Mouse (Mus musculus) layer of hippocampus, postnatal 36 days (tissue): Measurements from ENCODE around the gene Dtd1. TPM values are rescaled to one million over a fixed set of nuclear protein-coding genes. Genes with fewer than 3 reads are reported as not detected.

ENCODE experiments used
- DNase-seq, 2 experiments: peaks; one replicate each; pipeline ENCODE4 v3.0.0; 2022
- total RNA-seq, 2 experiments: library from RNA; stranded (reverse); gene quantifications; 2 replicates each; pipeline ENCODE4 v1.2.3; 2021

The Dtd1 gene
- total RNA-seq, 2 experiments from 2014 or later = 63.7 to 66.2 TPM

GRCm38 (mm10) chr2:144641991-144642390 is 42.3 kb downstream of the Dtd1 start:
- no peak for DNase-seq

- no peak for DNase-seq
Measured at GRCm38 (mm10) chr2:144646360-144646759, 46.7 kb downstream of the Dtd1 start.

DNA sequence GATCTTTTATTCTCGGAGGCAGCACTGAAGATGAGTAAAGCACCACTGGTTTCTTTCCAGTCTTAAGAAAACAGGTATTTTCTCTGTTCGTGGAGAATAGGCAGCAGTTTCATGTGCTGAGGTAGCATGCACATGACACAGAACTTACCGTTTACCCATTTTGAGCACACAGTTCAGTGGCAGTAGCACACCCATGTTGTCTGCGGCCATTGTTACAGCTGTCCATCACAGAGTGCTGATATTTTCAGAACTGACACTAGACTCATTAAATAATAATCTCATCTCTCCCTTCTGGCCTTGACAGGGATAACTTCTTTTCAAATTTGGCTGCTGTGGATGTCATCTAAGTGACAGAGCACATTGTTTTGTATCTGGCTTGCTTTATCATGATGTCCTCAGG is 47.5 kb downstream of the Dtd1 start:
- DNase-seq = no peak

GRCm38 (mm10) chr2:144649960-144650359 is 50.3 kb downstream of the Dtd1 start:
- no peak for DNase-seq

DNA sequence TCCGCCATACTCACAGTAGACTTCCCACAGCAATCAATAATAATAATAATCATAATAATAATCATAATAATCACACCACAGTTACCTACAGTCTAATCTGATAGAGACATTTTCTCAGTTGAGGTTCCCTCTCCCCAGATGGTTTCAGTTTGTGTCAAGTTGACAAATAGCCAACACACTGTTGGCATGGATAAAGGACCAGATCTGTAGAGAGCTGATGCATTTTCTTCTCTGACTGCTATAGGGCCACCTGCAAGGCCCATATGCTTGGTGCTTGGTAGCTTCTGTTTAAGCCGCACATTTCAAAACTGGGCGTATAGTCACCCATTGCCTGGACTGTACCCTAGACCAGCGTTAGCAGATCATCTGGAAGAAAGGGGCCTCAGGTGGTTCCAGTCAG is 53.1 kb downstream of the Dtd1 start:
- DNase-seq = no peak

GRCm38 (mm10) chr2:144655307-144655706 is 55.6 kb downstream of the Dtd1 start:
- DNase-seq = no peak

DNA sequence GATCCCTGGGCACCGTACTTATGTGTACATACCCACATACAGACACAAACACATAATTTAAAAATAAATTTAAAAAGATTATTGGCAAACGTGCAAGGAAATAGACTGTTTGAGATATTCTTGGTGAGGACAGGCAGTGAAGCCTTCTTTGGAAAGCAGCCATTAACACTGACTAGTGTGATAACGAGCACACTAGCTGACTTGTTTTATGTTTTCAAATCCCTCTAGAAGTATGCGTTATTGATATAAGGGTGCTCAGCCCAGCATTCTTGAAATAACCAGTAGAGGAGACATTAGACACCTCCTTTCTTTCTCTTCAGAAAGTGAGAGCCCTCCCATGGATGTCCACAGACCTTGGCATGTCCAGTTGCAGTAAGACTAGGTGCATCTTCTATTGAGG is 68.8 kb downstream of the Dtd1 start:
- DNase-seq = no peak

- no peak for DNase-seq
Measured at GRCm38 (mm10) chr2:144670289-144670930, 70.7 kb downstream of the Dtd1 start.

GRCm38 (mm10) chr2:144672397-144672796 is 72.7 kb downstream of the Dtd1 start:
- DNase-seq = no peak

DNA sequence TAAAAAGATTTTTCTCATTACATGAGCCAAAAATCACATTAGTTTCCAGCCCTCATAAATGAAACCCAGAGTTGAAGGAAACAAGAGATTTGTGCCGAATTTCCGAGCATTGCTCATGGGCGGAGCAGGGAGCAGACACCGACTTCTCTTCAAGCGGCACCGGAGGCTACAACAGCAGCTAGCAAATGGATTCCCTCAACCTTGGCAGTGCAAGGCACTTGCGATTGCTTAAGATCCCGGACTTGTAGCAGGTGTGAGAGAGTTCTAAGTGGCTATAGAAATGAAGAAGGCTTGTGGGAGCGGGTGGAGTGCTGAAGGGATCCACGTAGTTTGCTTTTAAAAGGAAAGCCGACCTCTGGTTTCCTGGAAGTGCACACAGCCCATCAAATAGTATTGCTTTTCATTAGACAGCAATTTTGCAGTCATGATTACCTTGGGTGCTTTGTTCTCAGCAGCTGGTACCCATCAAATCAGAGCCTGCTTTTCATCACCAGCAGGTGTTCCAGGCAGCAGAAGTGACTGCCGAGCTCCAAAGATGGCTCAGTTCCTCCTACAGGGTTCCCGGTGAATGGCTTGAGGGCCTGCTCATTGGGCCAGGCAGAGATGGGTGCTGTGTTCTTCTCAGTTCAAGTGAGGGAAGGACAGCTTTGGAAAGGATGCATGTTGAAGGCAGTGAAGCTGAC is 77.0 kb downstream of the Dtd1 start:
- DNase-seq = no peak

GRCm38 (mm10) chr2:144677229-144677571 is 77.5 kb downstream of the Dtd1 start:
- DNase-seq = no peak

GRCm38 (mm10) chr2:144678779-144679178 is 79.1 kb downstream of the Dtd1 start:
- DNase-seq = no peak

GRCm38 (mm10) chr2:144679394-144679793 is 79.7 kb downstream of the Dtd1 start:
- DNase-seq = no peak

- no peak for DNase-seq
Measured at GRCm38 (mm10) chr2:144692219-144692732, 92.6 kb downstream of the Dtd1 start.

DNA sequence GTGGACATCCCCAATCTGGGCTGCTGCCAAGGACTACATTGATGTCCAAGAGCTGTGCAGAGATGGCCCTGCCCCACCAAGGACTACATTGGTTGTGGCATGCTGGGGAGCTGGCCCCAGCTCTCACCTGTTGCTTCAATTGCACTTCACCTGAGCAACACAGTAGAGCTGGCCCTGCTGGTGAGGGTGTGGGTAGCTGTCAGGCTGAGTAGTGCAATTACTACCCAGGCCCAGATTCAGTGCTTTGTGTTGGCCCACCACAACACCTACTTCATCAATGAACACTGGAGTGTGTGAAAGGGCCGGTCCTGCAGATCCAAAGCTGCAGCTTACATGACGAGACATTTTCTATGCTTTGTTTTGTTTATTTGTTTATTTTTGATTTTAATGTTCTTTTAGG is 93.1 kb downstream of the Dtd1 start:
- DNase-seq = no peak

GRCm38 (mm10) chr2:144694923-144695322 is 95.2 kb downstream of the Dtd1 start:
- DNase-seq = no peak

- no peak for DNase-seq
Measured at GRCm38 (mm10) chr2:144698046-144698445, 98.3 kb downstream of the Dtd1 start.

DNA sequence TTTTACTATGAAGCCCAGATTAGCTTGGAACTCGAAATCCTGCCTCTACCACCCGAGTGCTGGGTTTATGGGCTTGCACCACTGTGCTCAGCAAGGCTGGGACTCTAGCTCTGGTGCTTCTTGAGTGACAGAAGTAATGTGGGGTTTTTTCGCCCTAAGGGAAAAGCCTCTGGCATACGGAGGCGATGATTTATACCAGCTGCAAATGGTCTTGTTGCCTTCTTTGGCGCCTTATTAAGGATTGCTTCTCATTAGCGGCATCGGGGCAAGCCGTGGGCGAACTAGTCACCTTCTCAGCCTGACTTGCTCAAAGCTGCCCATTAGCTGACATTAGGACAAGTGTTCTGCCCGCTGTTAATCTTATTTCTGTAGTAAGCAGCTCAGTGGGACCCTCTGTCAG is 100.9 kb downstream of the Dtd1 start:
- DNase-seq = no peak

- no peak for DNase-seq
Measured at GRCm38 (mm10) chr2:144701415-144702149, 101.9 kb downstream of the Dtd1 start.

DNA sequence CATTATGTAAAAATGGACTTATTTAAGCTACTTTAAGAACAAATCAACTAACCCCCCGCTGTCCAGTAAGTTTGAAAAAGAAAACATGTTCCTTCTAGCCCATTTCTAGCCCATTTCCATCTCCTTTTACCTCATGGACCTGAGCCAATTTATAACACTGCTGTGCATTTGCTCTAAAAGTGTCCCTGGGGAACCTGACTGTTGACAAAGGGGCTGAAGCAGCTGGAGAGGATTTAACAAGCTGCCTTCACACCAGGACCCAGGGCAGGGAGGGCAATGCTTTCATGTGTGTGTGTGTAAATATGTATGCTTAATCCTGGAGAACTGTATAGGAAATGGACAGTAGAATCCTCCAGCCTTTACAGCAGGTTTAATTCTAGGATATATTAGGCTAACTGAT is 109.6 kb downstream of the Dtd1 start:
- DNase-seq = no peak

DNA sequence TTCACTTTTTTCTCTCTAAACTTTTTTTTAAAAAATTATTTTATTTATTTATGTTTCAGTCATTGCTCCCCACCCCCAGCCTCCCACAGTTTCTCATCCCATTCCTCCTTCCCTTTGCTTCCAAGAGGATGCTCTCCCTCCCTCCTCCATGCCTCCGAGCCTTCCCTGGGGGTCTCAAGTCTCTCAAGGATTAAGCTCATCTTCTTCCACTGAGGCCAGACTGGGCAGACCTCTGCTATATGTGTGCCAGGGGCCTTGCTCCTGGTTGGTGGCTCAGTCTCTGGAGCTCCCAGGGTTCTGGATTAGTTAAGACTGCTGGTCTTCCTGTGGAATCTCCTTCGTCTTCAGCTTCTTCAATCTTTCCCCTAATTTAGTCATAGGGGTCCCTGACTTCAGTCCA is 110.0 kb downstream of the Dtd1 start:
- DNase-seq = no peak

DNA sequence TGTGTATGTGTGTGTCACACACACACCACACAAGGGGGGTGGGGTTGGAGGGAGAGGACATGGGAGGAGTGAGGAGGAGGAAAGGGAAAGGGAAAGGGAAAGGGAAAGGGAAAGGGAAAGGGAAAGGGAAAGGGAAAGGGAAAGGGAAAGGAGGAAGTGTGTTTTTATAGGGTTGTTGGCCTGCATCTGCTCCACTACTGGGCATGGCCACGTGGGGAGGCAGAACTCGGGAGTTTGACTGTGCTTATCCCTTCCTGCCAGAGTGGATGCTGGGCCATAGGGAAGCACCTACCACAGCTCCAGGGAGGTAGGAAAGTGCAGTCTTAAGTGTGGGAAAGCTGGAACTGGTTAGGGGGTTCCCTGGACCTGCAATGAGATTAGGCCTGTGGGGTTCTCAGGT is 114.9 kb downstream of the Dtd1 start:
- no peak for DNase-seq

GRCm38 (mm10) chr2:144715211-144715768 is 115.6 kb downstream of the Dtd1 start:
- DNase-seq = no peak
